19 mouse cellular contexts compared by ENCODE assay signal in the genomic region with DNA sequence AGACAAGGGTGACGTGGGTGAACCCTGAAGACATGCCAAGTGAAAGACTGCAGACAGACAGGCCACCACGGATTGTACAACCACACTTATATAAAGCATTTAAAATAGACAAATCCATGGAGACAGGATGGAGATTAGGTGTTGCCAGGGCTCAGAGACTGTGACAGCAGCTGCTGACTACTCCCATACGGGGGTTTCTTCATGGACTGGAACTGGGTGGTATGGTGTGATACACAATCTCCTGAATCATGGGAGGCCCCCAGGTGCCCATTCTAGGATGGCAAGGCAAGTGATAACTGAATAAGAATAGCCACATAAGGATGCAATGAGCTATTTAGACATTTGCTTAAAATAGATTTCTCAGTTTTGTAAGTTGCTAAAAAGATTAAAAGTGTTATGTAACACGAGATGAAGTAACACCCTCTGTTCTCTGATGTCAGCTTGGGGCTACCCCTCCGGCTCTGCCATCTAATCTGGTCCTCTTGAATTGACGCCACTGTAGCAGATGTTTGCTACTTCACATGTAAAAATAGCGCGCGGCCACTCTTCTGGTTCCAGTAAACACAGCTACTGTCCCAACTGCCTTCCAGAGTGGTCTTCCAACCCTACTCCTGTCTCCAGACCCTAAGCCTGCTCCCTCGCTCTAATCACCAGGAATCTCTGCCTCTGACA. TPM values are rescaled to one million over a fixed set of nuclear protein-coding genes. Genes with fewer than 3 reads are reported as not detected.
DNase-seq lines count a peak whose midpoint lies in the region; ATAC-seq lines count a peak whose summit lies in the region.
"Had no signal": no experiment of that assay in that cellular context is flagged by ENCODE, and none has a peak within 500 bp of the region (broad histone marks: within the 10 kb centered on the region; RNA-seq: fewer than 3 reads in every experiment).

No protein-coding gene starts in this region.

- no peak overlapping the region for H3K4me2 ChIP-seq in heart, embryonic 12.5 days
- H3K4me2 ChIP-seq in midbrain, embryonic 14.5 days (ENCODE audit: low read length): no peak overlapping the region
- H3K4me2 ChIP-seq: heart, embryonic 13.5 days; liver, embryonic 12.5 days had no signal

- ATAC-seq in heart, embryonic 12.5 days (ENCODE audit: insufficient number of reproducible peaks, low FRiP score): no peak
- peak; percentile 77 for ATAC-seq in granulocyte monocyte progenitor cell, adult 5-6 weeks (replicated peaks; ENCODE audit: poor library complexity, severe bottlenecking)
- peak; percentile 51 for ATAC-seq in megakaryocyte progenitor cell, adult 5-6 weeks (replicated peaks; ENCODE audit: poor library complexity)
- no peak for ATAC-seq in midbrain, embryonic 14.5 days (ENCODE audit: low FRiP score, low TSS enrichment)
- ATAC-seq: hindbrain, embryonic 16.5 days; liver, embryonic 12.5 days had no signal

- H3K27me3 ChIP-seq in heart, embryonic 12.5 days (replicated peaks): no peaks in the 10 kb centered on the region
- H3K27me3 ChIP-seq in midbrain, embryonic 14.5 days (ENCODE audit: control insufficient read depth, insufficient read depth, low read length): no peaks in the 10 kb centered on the region
- H3K27me3 ChIP-seq: heart, embryonic 13.5 days; liver, embryonic 12.5 days had no signal

- H3K4me1 ChIP-seq in heart, embryonic 12.5 days (replicated peaks): peaks cover 17% of the 10 kb centered on the region
- 0 out of 2 replicates have a peak, but pooled peaks cover 3% of the 10 kb centered on the region for H3K4me1 ChIP-seq in midbrain, embryonic 14.5 days (ENCODE audit: control insufficient read depth, insufficient read depth, low read length)
- H3K4me1 ChIP-seq: midbrain, embryonic 10.5 days had no signal

- H3K4me3 ChIP-seq in heart, embryonic 12.5 days: no peak overlapping the region
- H3K4me3 ChIP-seq in midbrain, embryonic 14.5 days (replicated peaks; ENCODE audit: low read depth, low read length): no peak overlapping the region
- H3K4me3 ChIP-seq: heart, embryonic 13.5 days; liver, embryonic 12.5 days; midbrain, embryonic 10.5 days; myocyte had no signal

- H3K27ac ChIP-seq in heart, embryonic 12.5 days (ENCODE audit: poor library complexity, severe bottlenecking): no peak overlapping the region
- no peak overlapping the region for H3K27ac ChIP-seq in midbrain, embryonic 14.5 days (replicated peaks; ENCODE audit: low read depth, low read length)
- H3K27ac ChIP-seq: heart, embryonic 13.5 days; liver, embryonic 12.5 days; midbrain, embryonic 10.5 days had no signal

- no peak overlapping the region for H3K9ac ChIP-seq in heart, embryonic 12.5 days
- no peak overlapping the region for H3K9ac ChIP-seq in midbrain, embryonic 14.5 days (replicated peaks; ENCODE audit: low read length)
- H3K9ac ChIP-seq: heart, embryonic 13.5 days; liver, embryonic 12.5 days had no signal

- WGBS in heart, embryonic 12.5 days: 53% methylated on average over 10 of the region's 10 CpGs
- 85% methylated on average over 10 of the region's 10 CpGs for WGBS in midbrain, embryonic 14.5 days

- no peaks in the 10 kb centered on the region for H3K9me3 ChIP-seq in heart, embryonic 12.5 days (replicated peaks)
- H3K9me3 ChIP-seq in midbrain, embryonic 14.5 days (ENCODE audit: control insufficient read depth, low read length): no peaks in the 10 kb centered on the region
- H3K9me3 ChIP-seq: heart, embryonic 13.5 days; liver, embryonic 12.5 days; midbrain, embryonic 10.5 days had no signal

- DNase-seq in heart, adult 18-20 months: peak; percentile 51 to 53
- peak; percentile 17 for DNase-seq in right cerebral cortex, postnatal 14 days
- DNase-seq in right cerebral cortex, adult 2 months (ENCODE audit: low spot score in 2 of 2): no peak
- no peak for DNase-seq in cerebellum, adult 8-10 months
- DNase-seq in midbrain, embryonic 14.5 days: no peak
- DNase-seq: cerebellum, adult 9-11 months; kidney, adult 18-20 months; kidney, postnatal 36 days; lung, postnatal 10 days; right cerebral cortex, postnatal 4 days; thymus, postnatal 25 days had no signal

- no peaks in the 10 kb centered on the region for H3K36me3 ChIP-seq in heart, embryonic 12.5 days
- H3K36me3 ChIP-seq in midbrain, embryonic 14.5 days (ENCODE audit: control insufficient read depth, insufficient read depth, low read length): no peaks in the 10 kb centered on the region
- H3K36me3 ChIP-seq: heart, embryonic 13.5 days; midbrain, embryonic 10.5 days had no signal

RNA-seq across cellular contexts. Expression of a gene that starts 53.0 kb away (rescaled TPM):
- total RNA-seq in heart, adult 18-20 months (2021): 10 to 100 TPM; 26.9 to 30.1 TPM
- polyA plus RNA-seq in heart, embryonic 12.5 days (2016; fragmentation: Nextera tagmentation; extraction: Ambion mirVana): 16.8 and 20.0 TPM in 2 replicates
- 33.8 and 39.3 TPM in 2 replicates for total RNA-seq in granulocyte monocyte progenitor cell, adult 5-6 weeks (2014; fragmentation: Nextera tagmentation)
- total RNA-seq in granulocyte monocyte progenitor cell, adult 5-6 weeks (2017): 23.3 and 26.2 TPM in 2 replicates
- total RNA-seq in megakaryocyte progenitor cell, adult 5-6 weeks (2015): 47.8 and 66.9 TPM in 2 replicates
- 32.0 and 37.8 TPM in 2 replicates for total RNA-seq in megakaryocyte progenitor cell, adult 5-6 weeks (2017)
- 42.0 and 54.7 TPM in 2 replicates for polyA plus RNA-seq in midbrain, embryonic 14.5 days (2014; fragmentation: Nextera tagmentation; extraction: Ambion mirVana)

Comparison
In these comparisons a context has a peak if more than half of its experiments do, and no peak if none do; other contexts are left out.
1. DNase-seq: peak in heart, adult 18-20 months (2 of 2) and right cerebral cortex, postnatal 14 days (single experiment); none in right cerebral cortex, adult 2 months (0 of 2), cerebellum, adult 8-10 months (single experiment) and midbrain, embryonic 14.5 days (single experiment).
2. ATAC-seq: peak in granulocyte monocyte progenitor cell, adult 5-6 weeks (single experiment) and megakaryocyte progenitor cell, adult 5-6 weeks (single experiment); none in heart, embryonic 12.5 days (single experiment) and midbrain, embryonic 14.5 days (single experiment).